Mouse (Mus musculus): Measurements from ENCODE around the gene Ptbp3. TPM values are rescaled to one million over a fixed set of nuclear protein-coding genes. Genes with fewer than 3 reads are reported as not detected.
"Not testable (repeated sequence)": the region's sequence is repeated elsewhere in the genome, so short reads cannot be mapped to it uniquely, and the experiment has no call there.

The Ptbp3 gene
- 30.5 and 84.6 TPM in 2 replicates for polyA plus RNA-seq (2012; rRNA removed)

- DNase-seq (ENCODE audit: low read depth, low spot score), result peak; percentile 77
- WGBS, result under 1% methylated on average over 81 of the region's 83 CpGs
Observed at GRCm38 (mm10) chr4:59549175-59549976, at the start of gene Ptbp3. Gene Ptbp3 (minus strand): TSS chr4:59549364.

- DNase-seq (ENCODE audit: low read depth, low spot score), result no peak
- 73% methylated on average over 2 of the region's 2 CpGs for WGBS
Observed at GRCm38 (mm10) chr4:59596556-59596955, 47.4 kb upstream of the Ptbp3 start.

- WGBS, result 77% methylated on average over 2 of the region's 2 CpGs
- DNase-seq (ENCODE audit: low read depth, low spot score), result no peak
Observed at GRCm38 (mm10) chr4:59594614-59595013, 45.5 kb upstream of the Ptbp3 start.

GRCm38 (mm10) chr4:59587872-59588226 lies 38.7 kb upstream of the Ptbp3 start:
- 97% methylated on average over 1 of the region's 1 CpGs for WGBS
- DNase-seq (ENCODE audit: low read depth, low spot score), result no peak

GRCm38 (mm10) chr4:59587215-59587871 lies 38.2 kb upstream of the Ptbp3 start:
- DNase-seq (ENCODE audit: low read depth, low spot score), result no peak
- WGBS, result 78% methylated on average over 2 of the region's 2 CpGs

- DNase-seq (ENCODE audit: low read depth, low spot score), result no peak
- WGBS, result 43% methylated on average over 5 of the region's 5 CpGs
Observed at GRCm38 (mm10) chr4:59585097-59585496, 35.9 kb upstream of the Ptbp3 start.

GRCm38 (mm10) chr4:59582186-59582585 lies 33.0 kb upstream of the Ptbp3 start:
- no peak for DNase-seq (ENCODE audit: low read depth, low spot score)
- WGBS, result 21% methylated on average over 6 of the region's 6 CpGs

GRCm38 (mm10) chr4:59581314-59582185 lies 32.4 kb upstream of the Ptbp3 start, which contains the start of gene Hsdl2:
Gene Hsdl2 (plus strand): TSS chr4:59581563.
- DNase-seq (ENCODE audit: low read depth, low spot score), result peak; percentile 100
- WGBS, result under 1% methylated on average over 61 of the region's 61 CpGs

GRCm38 (mm10) chr4:59580495-59581281 lies 31.5 kb upstream of the Ptbp3 start:
- no peak for DNase-seq (ENCODE audit: low read depth, low spot score)
- 1% methylated on average over 23 of the region's 23 CpGs for WGBS

GRCm38 (mm10) chr4:59575184-59575958 lies 26.2 kb upstream of the Ptbp3 start:
- 73% methylated on average over 11 of the region's 11 CpGs for WGBS
- DNase-seq (ENCODE audit: low read depth, low spot score), result no peak

- no peak for DNase-seq (ENCODE audit: low read depth, low spot score)
- 85% methylated on average over 11 of the region's 11 CpGs for WGBS
Observed at GRCm38 (mm10) chr4:59572521-59573118, 23.5 kb upstream of the Ptbp3 start.

- not testable (repeated sequence) for DNase-seq (ENCODE audit: low read depth, low spot score)
- 91% methylated on average over 8 of the region's 8 CpGs for WGBS
Observed at GRCm38 (mm10) chr4:59570519-59570918, 21.4 kb upstream of the Ptbp3 start.

GRCm38 (mm10) chr4:59569538-59569937 lies 20.4 kb upstream of the Ptbp3 start:
- 2% methylated on average over 7 of the region's 7 CpGs for WGBS
- DNase-seq (ENCODE audit: low read depth, low spot score), result no peak

GRCm38 (mm10) chr4:59567576-59568260 lies 18.6 kb upstream of the Ptbp3 start:
- 70% methylated on average over 6 of the region's 6 CpGs for WGBS
- no peak for DNase-seq (ENCODE audit: low read depth, low spot score)

- DNase-seq (ENCODE audit: low read depth, low spot score), result no peak
- 81% methylated on average over 8 of the region's 8 CpGs for WGBS
Observed at GRCm38 (mm10) chr4:59565571-59566188, 16.5 kb upstream of the Ptbp3 start.

- DNase-seq (ENCODE audit: low read depth, low spot score), result no peak
- WGBS, result 85% methylated on average over 3 of the region's 3 CpGs
Observed at GRCm38 (mm10) chr4:59564128-59564527, 15.0 kb upstream of the Ptbp3 start.

- 92% methylated on average over 6 of the region's 6 CpGs for WGBS
- no peak for DNase-seq (ENCODE audit: low read depth, low spot score)
Observed at GRCm38 (mm10) chr4:59560141-59560540, 11.0 kb upstream of the Ptbp3 start.
